Mouse (Mus musculus): Measurements from ENCODE around the gene Car9.

Gene Car9

DNA sequence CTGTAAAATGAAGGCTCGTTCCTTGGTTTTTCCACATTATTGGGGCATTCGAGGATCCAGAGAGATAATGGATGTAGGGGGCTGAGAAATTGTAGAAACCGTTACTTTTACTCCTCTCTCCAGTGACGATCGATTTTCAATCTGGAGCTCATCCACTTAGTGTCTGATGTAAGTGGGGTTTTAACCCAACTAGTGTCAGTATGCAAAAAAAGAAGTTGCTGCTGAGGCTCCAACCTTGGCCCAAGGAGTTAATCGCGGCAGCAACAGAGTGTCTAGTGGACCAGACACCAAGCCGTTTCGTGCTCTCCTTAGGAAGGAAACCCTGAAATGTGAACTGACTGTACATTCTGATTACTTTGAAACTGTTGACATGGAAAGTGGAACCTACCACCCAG is 12.9 kb upstream of the Car9 start:
- no peak for DNase-seq (ENCODE audit: low spot score in 2 of 2)

DNA sequence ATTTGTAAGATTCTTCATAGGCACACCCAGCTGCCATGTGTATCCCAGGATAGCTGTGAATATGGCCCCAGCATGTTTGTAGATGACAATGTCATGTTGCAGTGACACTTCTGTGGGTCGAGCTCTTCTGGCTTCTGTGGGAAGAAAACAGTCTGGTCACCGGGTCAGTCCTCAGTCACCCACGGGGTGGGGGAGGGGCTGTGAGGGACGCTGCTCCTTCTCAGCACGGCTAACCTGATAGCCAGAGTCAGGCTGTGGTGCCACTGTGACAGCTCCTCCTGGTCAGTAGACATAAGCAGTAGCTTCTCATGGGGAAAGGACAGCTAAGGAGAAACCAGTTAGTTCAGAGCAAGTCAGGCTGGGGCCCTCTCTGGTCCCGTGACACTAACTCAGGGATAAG is 10.2 kb upstream of the Car9 start:
- DNase-seq (ENCODE audit: low spot score in 2 of 2): no peak

DNA sequence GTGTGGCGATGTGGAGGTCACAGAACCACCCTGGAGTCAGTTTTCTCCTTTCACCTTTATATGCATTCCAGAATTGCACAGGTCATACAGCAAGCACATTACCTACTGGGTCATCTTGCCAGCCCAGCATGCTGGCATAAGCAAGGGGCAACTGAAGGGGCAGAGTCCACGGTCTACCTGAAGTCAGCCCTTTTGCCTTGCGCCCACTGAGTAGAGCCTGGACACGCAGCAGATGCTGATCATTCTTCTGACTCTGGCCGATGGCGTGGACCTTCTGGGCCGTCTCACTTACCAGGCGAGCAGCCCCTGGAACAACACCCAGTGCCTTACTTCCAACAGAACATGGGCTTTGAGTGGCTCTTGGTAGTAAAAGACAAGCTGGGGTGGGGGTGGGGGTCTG is 9.4 kb upstream of the Car9 start:
- DNase-seq (ENCODE audit: low spot score in 2 of 2): no peak

DNA sequence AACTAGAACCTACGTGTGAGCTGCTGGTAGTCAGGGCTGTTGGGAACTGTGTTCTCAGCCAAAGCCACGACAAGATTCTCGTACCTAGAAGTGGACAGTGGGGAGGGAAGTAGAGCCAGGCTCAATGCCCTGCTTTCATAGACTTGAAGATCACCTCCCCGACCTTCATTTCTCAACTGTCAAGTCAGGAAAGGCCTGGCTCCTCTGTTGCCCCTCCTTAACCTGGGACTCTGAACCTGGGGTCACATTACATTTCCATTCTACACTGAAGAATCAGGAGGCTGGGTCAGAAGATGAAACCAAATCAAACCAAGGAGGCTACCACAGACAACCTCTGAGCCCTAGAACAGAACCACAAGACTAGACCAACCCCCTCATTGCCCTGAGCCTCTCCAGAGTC is 8.8 kb upstream of the Car9 start:
- DNase-seq (ENCODE audit: low spot score in 2 of 2): no peak

DNA sequence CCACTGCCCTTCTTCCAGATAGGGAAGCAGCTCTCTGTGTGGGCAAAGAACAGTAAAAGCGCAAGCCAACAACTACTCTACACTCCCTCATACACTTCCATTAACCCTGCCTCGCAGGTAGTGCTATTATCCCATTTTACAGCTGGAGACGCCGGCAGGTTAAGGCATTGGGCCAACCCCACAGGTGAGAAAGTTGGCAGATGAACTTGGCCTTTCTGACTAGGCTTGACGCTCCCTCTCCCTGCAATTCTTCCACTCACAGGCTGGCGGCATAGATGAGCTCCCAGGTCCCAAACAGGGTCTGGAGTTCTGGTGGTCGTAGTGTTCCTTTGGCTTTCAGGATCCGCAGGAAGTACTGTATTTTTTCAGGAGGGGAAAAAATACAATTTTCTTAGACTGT is 7.8 kb upstream of the Car9 start:
- no peak for DNase-seq (ENCODE audit: low spot score in 2 of 2)

DNA sequence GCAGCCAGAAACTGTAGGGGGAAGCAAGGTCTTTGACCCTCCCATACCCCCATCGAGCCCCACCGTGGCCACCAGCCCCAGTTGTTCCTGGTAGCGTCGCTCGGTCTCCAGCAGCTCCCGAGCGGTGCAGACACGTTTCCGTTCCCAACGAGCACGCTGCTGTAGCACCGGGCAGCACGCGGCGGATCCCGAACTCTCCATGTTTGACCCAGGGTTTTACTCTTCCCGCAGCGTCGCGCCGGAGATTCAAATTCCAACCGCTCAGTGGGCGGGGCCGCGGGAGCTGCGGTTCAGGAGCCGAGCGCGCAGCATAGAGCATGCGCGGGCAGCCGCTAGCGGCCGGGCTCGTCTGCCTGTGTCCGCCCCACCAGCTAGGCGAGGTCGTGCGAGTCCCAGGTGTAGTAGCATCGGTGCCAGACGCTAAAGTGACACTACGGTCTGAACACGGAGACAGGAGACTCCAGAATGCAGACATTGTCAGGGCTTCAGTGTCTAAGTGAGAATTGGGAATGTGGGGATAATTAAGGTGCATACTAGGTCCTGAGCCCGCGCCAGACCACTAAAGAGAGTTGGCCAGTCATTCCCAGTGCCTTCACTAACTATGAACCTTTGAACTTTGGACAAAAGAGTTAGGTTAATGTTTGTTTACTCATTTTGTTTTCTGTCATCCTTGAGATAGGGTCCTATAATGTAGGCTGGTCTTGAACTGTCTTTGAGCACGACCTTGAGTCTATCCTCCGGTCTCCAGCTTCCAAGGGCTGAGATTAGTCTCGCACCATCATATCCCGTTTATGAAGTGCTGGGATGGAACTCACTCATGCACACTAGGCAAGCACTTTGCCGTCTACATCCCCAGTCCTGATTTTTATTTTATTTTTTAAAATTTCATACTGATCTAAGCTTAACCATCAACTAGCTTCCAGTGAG is 7.1 kb upstream of the Car9 start, which contains the start of gene Arhgef39:
Gene Arhgef39 (minus strand): TSS at position 289 of the 927 bp plus-strand sequence.
- DNase-seq (ENCODE audit: low spot score in 2 of 2): peak; percentile 64 to 71

DNA sequence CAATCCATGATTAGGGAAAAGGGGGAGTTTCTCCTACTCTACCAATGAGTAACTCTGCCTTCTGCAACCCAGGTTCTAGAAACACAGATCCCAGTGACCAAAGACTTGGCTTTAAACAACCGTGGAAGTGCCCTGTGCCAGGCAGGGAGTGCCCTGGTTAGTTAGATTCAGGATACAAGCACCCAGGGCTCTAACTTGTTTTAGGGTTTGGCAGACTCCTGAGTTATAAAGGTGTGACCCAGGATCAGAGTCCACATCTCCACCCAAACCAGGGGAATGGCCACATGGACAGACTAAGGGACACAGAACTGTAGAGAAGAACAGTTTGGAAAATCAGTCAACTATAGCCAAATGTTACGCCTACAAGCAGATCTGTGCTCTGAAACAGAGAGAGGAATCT is 3.7 kb upstream of the Car9 start:
- no peak for DNase-seq (ENCODE audit: low spot score in 2 of 2)

DNA sequence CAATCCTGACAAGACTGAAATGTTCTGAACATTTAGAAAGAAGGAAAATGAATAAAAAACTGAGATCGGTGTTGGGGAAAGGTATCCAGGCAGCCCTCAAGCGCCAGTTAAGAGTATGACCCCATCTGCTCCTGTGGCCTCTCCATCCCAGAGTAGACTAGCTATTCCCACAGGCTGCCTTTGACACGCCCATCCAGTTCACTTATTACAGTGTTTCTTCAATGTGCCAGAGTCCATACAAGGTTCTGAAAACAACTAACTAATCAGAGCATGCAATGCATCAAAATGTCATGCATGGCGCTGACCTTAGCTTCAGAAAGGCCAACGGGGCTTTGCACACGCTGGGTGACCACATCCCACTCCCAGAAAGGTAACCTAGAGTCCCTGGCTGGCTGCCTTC is 3.3 kb upstream of the Car9 start:
- no peak for DNase-seq (ENCODE audit: low spot score in 2 of 2)

DNA sequence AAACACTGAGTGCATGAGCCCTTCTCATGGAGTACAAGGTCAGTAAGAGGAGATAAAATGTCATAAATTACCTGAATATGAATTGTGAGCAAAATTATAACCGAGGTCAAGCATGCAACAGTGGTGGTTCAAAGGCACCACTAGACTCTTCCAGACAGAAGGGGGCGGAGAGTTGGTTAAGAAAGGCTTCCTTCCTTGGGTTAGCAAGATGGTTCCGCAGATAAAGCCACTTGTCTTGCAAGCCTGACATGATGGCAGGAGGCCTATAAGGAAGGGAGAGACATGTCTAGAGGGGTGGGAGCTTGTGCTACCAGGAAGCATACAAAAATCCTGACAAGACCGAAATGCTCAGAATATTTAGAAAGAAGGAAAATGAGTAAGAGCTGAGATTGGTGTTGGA is 2.5 kb upstream of the Car9 start:
- DNase-seq (ENCODE audit: low spot score in 2 of 2): no peak

DNA sequence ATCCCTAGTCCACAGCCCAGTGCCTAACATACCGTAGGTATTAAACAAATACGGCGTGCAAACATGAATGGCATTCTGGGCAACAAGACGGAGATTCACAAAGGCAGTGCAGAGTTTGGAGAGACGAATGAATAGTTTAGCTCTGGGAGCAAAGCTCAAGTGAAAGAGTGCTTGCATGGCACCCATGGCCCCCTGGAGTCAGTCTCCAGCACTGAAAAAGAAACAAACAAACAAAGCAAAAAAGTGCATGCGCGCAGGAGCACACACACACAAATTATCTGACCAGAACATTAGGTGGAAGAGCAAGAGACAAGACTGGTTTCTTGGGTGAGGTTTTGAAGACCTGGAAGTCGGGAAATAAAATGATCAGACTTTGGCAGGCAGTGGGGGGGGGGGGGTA is 692 bp upstream of the Car9 start:
- no peak for DNase-seq (ENCODE audit: low spot score in 2 of 2)

DNA sequence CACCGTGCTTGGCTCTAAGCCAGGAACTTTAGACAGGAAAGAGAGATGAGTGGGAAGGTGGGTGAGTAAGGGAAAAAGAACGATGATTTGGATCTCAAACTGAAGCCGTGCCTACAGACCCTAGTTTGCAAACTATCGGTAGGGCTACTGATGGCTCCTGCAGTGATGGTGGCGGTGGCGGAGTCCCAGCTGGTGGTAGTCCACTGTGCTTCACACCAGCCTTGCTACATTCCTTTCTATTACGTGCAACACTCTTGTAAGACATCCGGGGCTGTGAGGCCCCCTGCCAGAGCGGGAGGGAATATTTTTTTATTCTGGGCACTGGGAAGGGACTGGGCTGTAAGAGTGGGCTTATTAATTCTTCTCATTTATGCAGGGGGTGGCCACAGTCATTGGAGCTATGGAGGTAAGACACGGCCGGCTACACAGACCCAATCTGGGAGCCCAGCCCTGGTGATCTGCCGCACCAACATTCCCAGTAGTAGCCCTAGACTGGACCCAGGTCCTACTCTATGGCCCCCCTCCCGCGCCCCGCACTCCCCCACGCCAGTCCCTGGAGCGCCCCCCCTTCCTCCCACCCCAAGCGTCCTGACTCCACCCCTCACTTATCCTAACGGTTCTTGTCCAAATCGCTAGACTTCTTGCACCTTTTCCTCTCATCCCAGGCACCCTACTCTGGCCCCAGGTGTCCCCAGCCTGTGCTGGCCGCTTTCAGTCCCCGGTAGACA is 1.3 kb downstream of the Car9 start:
- peak in 1 of 2 experiments; percentile 38 for DNase-seq (ENCODE audit: low spot score in 2 of 2)

DNA sequence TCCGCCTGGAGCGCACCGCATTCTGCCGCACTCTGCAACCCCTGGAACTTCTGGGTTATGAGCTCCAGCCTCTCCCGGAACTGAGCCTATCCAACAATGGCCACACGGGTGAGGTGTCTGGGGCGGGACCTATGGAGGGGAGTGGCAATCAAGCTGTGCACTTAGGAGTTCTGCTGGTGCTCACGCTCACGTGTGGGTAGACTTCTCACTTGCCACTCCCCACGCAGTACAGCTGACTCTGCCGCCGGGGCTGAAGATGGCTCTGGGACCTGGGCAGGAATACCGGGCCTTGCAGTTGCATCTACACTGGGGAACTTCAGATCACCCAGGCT is 1.9 kb downstream of the Car9 start:
- DNase-seq (ENCODE audit: low spot score in 2 of 2): peak in 1 of 2 experiments; percentile 50

DNA sequence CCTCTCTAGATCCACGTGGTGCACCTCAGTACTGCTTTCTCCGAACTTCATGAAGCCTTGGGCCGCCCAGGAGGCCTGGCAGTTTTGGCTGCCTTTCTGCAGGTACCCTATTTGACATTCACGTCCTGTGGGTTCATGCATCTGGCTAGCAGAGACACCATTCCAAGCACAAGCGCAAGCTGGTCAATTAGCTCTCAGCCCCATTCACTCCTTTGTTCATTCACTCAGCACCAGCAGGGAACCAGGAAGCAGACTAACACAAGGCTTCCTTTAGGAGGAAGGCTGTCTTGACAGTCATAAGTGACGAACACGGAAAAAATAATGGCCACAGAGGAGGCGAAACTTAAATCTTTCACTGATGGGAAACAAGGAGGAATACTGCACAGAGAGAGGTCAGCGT is 2.3 kb downstream of the Car9 start:
- no peak for DNase-seq (ENCODE audit: low spot score in 2 of 2)

DNA sequence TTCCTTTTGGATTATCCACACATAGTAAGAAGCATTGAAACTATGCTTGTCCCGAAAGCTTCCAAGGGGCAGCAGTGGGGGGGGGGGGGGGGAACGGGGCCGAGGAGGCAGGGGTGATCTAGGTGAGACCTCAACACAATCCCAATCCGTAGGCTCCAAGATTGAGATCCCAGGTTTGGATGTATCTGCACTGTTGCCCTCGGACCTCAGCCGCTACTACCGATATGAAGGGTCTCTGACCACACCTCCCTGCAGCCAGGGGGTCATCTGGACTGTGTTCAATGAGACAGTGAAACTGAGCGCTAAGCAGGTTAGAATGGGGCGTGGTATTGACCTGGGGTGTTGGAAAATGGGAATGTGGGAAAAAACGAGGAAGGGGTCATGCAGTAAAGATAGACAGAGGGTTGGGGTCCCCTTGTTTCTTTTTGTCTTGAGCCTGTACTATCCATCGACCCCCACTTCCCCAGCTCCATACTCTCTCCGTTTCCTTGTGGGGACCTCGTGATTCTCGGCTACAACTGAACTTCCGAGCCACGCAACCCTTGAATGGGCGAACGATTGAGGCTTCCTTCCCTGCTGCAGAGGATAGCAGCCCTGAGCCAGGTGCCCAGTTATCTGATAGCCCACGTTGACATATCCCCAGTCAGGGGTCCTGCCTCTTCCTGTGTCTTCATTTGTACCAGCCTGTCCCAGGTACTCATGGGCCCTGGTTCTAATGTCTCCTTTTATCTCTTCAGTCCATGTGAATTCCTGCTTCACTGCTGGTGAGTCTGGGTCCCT is 5.1 kb downstream of the Car9 start:
- DNase-seq (ENCODE audit: low spot score in 2 of 2): no peak

DNA sequence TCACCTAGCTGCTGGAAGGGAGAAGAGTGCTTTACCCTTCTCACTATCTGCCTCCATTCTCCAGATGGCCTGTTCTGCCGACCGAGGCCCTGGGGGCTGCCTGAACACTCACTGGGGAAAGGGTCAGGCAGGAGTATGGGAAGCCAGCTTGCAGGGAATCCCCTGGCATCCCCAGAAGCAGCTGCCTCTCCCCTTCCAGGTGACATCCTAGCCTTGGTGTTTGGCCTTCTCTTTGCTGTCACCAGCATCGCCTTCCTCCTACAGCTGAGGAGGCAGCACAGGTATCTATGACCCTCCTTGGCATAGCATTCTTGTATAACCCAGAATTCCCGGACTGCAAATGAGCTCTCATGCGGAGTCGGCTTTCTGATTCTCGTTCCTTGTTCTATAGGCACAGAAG is 5.9 kb downstream of the Car9 start:
- no peak for DNase-seq (ENCODE audit: low spot score in 2 of 2)

DNA sequence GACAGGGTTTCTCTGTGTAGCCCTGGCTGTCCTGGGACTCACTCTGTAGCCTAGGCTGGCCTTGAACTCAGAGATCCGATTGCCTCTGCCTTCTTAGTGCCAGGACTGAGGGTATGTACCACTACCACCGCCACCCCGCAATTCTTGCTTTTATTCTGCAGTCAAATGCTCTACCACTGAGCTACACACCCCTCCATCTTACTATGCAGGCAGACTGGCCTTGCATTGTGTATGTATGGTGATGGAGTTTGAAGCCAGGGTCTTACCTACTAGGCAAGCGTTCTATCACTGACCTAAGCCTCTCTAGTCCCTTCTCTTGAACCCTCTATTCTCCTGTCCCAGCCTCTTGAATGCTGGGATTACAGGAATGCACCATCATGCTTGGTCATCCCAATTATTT is 6.5 kb downstream of the Car9 start:
- no peak for DNase-seq (ENCODE audit: low spot score in 2 of 2)

DNA sequence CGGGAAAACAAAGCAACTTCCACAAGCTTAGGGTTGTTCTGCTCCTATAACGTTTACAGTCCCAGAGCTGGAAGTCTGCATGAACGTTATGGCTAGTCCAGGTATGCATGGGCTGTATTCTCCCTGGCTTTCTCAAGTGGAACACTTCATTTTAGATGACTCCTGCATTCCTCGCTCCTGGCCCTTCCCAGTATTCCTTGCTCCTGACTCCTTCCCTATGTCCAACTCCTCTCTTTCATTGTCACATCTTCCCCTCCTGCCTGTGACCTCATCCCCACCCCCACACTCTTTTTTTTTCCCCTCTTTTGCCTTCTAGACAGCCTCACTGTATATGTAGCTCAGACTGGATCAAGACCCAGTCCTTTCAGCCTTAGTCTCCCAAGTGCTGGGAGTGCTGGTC is 7.0 kb downstream of the Car9 start:
- no peak for DNase-seq (ENCODE audit: low spot score in 2 of 2)

DNA sequence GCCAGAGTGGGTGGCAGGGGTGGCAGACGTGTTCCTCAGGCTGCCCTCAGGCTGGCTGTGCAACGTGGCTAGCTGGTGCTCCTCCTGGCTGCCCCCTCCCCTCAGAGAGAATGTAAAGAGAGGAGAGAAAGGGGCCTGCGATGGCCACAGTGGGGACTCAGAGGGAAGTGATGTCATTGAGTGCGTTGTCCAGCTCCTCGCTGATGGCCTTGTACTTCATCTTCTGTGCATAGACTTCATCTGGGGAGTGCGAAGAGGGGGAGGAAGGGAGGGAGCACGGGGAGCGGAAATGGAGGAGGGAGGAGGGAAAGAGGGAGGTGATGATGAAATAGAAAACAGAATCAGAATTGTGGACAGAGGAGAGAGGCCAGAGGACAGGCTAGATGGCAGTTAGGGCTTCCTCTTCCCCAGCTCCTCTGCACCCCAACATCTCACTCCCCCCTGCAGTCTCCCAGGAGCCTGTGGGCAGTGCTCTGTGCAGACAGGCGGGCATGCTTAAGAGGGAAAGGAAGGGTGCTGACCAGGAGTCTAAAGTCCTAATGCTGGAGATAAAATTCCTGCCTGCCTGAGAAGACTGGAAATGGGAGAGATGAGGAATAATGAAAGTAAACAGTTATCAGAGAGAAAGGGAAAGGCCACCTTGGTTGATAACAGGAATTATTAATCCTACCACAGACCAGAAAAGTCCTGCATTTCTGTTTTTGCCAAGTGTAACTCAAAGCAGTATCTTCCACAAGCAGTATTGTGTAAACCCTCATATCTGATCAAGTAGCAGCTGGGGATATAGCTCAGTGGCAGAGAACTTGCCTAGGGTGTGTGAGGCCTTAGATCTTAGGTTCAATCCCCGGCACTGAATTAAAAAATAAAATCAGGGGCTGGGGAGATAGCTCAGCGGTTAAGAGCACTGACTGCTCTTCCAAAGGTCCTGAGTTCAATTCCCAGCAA is 9.3 kb downstream of the Car9 start:
- DNase-seq (ENCODE audit: low spot score in 2 of 2): no peak

DNA sequence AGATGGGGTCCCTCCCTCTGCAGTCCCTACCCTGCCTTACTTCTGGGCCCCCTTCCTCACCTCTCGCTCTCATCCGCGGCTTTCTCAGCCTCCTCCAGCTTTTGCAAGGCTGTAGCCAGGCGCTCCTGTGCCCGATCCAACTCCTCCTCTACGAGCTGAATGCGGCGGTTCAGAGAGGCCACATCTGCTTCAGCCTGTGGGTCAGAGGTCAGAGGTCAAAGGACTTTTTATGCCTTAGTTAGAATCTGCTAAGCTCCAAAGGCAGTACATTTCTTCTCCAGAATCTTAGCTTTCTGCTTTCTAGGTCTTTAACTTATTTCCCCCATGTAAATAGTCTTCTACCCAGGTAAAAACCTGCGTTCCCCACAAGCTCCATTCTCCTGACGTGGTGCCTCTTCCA is 12.8 kb downstream of the Car9 start:
- DNase-seq (ENCODE audit: low spot score in 2 of 2): no peak

DNA sequence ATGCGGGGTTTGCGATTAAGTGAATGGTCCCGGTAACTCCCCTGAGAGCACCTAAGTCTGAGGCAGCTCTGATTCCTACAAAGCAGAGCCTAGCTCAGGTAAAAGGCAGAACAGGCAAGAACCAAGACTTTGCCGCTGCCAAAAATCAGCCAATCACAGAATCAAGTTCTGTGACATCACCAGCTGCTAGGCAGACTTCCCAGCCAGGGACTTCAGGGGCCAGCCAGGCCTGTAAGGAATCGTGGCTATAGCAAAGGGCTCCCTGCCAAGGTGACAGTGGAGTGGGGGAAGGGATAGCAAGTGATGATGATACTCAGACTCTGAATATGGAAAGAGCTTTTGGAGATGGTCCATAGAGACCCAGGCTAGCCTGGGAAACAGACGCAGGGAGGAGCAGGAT is 13.2 kb downstream of the Car9 start:
- DNase-seq (ENCODE audit: low spot score in 2 of 2): peak; percentile 78 to 80

DNA sequence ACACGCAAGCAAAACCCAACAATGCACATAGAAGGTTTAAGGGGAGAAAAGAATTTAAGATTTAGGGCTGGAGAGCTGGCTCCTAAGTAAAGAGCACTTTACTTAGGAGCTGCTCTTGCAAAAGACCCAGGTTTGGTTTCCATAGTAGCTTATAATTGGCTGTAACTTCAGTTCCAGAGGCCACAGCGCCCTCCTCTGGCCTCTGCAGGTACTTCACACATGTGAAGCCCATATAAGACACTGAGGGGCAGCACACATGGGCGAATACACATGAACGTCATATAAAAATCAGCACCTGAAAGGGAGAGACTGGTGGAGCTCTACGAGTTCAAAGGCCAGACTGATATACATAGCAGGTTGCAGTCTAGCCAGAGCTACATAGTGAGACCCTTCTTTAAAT is 21.1 kb downstream of the Car9 start:
- DNase-seq (ENCODE audit: low spot score in 2 of 2): no peak

All from urinary bladder, adult 18-20 months (tissue).